10 mouse cellular contexts compared by ENCODE assay signal in the genomic region with DNA sequence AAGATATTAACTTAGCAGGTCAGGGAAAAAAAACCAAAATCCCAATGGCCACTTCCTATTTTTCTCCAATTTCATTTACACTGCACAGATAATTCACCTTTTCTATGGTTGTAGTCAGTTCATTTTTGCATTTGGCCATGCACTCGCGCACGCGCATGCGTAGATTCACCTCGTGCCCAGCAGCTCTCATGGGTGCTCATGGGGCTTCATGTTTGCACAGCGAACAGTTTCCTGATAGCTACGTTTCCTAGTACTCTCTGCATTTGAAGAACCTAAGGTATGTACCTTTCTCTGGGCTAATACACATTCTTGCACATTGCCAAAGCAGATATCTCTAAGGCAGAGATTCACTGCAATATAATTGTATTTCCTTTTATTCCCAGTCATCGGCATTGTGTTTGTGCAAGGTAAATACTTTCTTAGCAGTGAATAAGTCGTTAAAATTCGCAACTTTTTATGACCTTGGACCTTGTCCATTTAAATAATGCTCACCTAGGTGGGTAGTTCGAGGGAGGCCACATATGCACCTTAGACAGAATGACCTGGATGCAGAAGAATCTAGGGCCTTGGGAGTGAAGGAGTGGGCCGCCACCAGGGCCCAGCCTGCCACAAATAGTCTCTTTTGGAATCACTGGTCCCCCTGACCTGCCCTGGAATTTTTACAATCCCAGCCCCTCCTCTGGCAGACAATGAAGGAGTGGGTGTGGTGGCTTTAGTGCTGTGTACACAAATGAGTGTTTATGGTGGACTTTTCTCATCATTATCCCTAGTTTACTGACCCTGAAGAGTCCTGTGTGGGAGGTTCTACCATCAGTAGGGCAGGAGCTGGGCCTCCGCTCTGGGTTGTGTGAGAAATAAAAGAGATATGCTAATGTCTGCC. TPM values are rescaled to one million over a fixed set of nuclear protein-coding genes. Genes with fewer than 3 reads are reported as not detected.
DNase-seq lines count a peak whose midpoint lies in the region; ATAC-seq and TF ChIP-seq lines count a peak whose summit lies in the region.
"Had no signal": no experiment of that assay in that cellular context is flagged by ENCODE, and none has a peak within 500 bp of the region (broad histone marks: within the 10 kb centered on the region; RNA-seq: fewer than 3 reads in every experiment).

No protein-coding gene starts in this region.

- TF ChIP-seq CTCF in gastrocnemius, adult 2 months (IDR thresholded peaks at IDR 0.05), result no peak

- H3K36me3 ChIP-seq in ES-E14 (ENCODE audit: control insufficient read depth, insufficient read depth, low read length, poor library complexity, severe bottlenecking), result no peaks in the 10 kb centered on the region
- no peaks in the 10 kb centered on the region for H3K36me3 ChIP-seq in intestine, embryonic 15.5 days
- no peaks in the 10 kb centered on the region for H3K36me3 ChIP-seq in midbrain, embryonic 12.5 days

- intact Hi-C loops in gastrocnemius, adult 2 months (cut with DNase I), result loop anchor here (1.0 kb wide), 2 partner anchors 89 to 105 kb away; no protein-coding TSS in a partner anchor

- H3K9ac ChIP-seq in ES-E14 (ENCODE audit: insufficient read depth, low read depth, low read length, poor library complexity, severe bottlenecking), result peak overlapping the region; percentile 14; the same call in 1 of the 2 replicates
- H3K9ac ChIP-seq in intestine, embryonic 15.5 days, result no peak overlapping the region
- no peak overlapping the region for H3K9ac ChIP-seq in midbrain, embryonic 12.5 days (replicated peaks)

- peak; percentile 63 for ATAC-seq in intestine, embryonic 15.5 days
- ATAC-seq in midbrain, embryonic 12.5 days (ENCODE audit: low FRiP score, low read depth), result peak; percentile 53
- ATAC-seq in CD4-positive, CD25-positive, alpha-beta regulatory T cell, adult 4 months, result no peak

- peaks cover 6 to 9% of the 10 kb centered on the region in 2 experiments; a peak in 3 of 4 replicates for H3K4me1 ChIP-seq in ES-E14 (ENCODE audit: control insufficient read depth in 2 of 2, insufficient read depth in 2 of 2, low read length in 2 of 2, poor library complexity in 1 of 2)
- peaks cover 21% of the 10 kb centered on the region for H3K4me1 ChIP-seq in intestine, embryonic 15.5 days (replicated peaks)
- H3K4me1 ChIP-seq in midbrain, embryonic 12.5 days, result no peaks in the 10 kb centered on the region

- no peaks in the 10 kb centered on the region for H3K27me3 ChIP-seq in intestine, embryonic 15.5 days (replicated peaks)
- H3K27me3 ChIP-seq in midbrain, embryonic 12.5 days, result peaks cover 6% of the 10 kb centered on the region; the same call in 1 of the 2 replicates

- H3K4me3 ChIP-seq in gastrocnemius, adult 2 months, result no peak overlapping the region; the same call in 1 of the 2 replicates
- H3K4me3 ChIP-seq in ES-E14 (ENCODE audit: insufficient read depth in 1 of 2, low read depth in 1 of 2, low read length in 2 of 2, poor library complexity in 1 of 2, severe bottlenecking in 1 of 2), result peak overlapping the region in 1 of 2 experiments; percentile 45; a peak in 2 of 4 replicates
- no peak overlapping the region for H3K4me3 ChIP-seq in intestine, embryonic 15.5 days (replicated peaks)
- H3K4me3 ChIP-seq in midbrain, embryonic 12.5 days, result no peak overlapping the region

- H3K27ac ChIP-seq in gastrocnemius, adult 2 months, result peak overlapping the region; percentile 78
- no peak overlapping the region; the same call in 1 of the 2 replicates for H3K27ac ChIP-seq in ES-E14 (ENCODE audit: insufficient read depth, low read depth, low read length, poor library complexity, severe bottlenecking)
- H3K27ac ChIP-seq in intestine, embryonic 15.5 days, result peak overlapping the region; percentile 61; the same call in 1 of the 2 replicates
- no peak overlapping the region for H3K27ac ChIP-seq in midbrain, embryonic 12.5 days (replicated peaks)

- DNase-seq in gastrocnemius, adult 2 months, result peak; percentile 15
- no peak for DNase-seq in gastrocnemius, postnatal 10 days
- peak; percentile 59 for DNase-seq in ES-E14 (ENCODE audit: low read depth, low spot score)
- DNase-seq in adrenal gland, adult 2 months, result no peak
- DNase-seq in urinary bladder, adult 18-20 months (ENCODE audit: low spot score in 2 of 2), result no peak

- H3K4me2 ChIP-seq in intestine, embryonic 15.5 days (replicated peaks), result no peak overlapping the region
- no peak overlapping the region; the same call in 1 of the 2 replicates for H3K4me2 ChIP-seq in midbrain, embryonic 12.5 days (replicated peaks)

- H3K9me3 ChIP-seq in ES-E14 (ENCODE audit: control insufficient read depth, insufficient read depth, low read depth, low read length), result no peaks in the 10 kb centered on the region
- no peaks in the 10 kb centered on the region for H3K9me3 ChIP-seq in intestine, embryonic 15.5 days
- H3K9me3 ChIP-seq in midbrain, embryonic 12.5 days, result no peaks in the 10 kb centered on the region

- in situ Hi-C loops in ES-E14 (cut with MboI; ENCODE audit: low sequenced_read_pairs in 2 of 2, unreplicated experiment in 2 of 2), result loop anchor here (10.0 to 25.0 kb wide), 3 partner anchors 87 to 219 kb away; a partner anchor contains a TSS

- 70% methylated on average over 14 of the region's 14 CpGs for WGBS in intestine, embryonic 15.5 days
- 84% methylated on average over 14 of the region's 14 CpGs for WGBS in midbrain, embryonic 12.5 days

TF ChIP-seq in ES-E14, 5 proteins besides CTCF, POLR2A, EP300 and RAD21:
- no peak for TF ChIP-seq ZC3H11A (IDR thresholded peaks at IDR 0.05; ENCODE audit: borderline replicate concordance, low read depth, low read length)
- no peak for TF ChIP-seq MAFK (IDR thresholded peaks at IDR 0.05; ENCODE audit: insufficient read depth, low read depth, low read length)
- no peak for TF ChIP-seq HCFC1 (IDR thresholded peaks at IDR 0.05; ENCODE audit: borderline replicate concordance, insufficient read depth, low read length)
- TF ChIP-seq ZNF384 (IDR thresholded peaks at IDR 0.05; ENCODE audit: low read depth, low read length), result no peak
- TF ChIP-seq CHD2 (IDR thresholded peaks at IDR 0.05; ENCODE audit: low read depth, low read length), result no peak

RNA-seq across cellular contexts. Expression of a gene that starts 6.2 kb away (rescaled TPM):
- total RNA-seq in gastrocnemius, adult 2 months (2021), result not detected
- under 1 TPM in 1 of 2 experiments, not detected in 1; 0.63 TPM for total RNA-seq in gastrocnemius, postnatal 10 days (2021)
- total RNA-seq in ES-E14 (2012; rRNA removed), result not detected in 2 replicates
- polyA plus RNA-seq in intestine, embryonic 15.5 days (2015; fragmentation: Nextera tagmentation; extraction: Ambion mirVana), result not detected in 2 replicates
- polyA plus RNA-seq in midbrain, embryonic 12.5 days (2016; fragmentation: Nextera tagmentation; extraction: Ambion mirVana), result not detected in 2 replicates
- not detected for total RNA-seq in adrenal gland, adult 2 months (2021)
- 4.5 TPM in 1 of 2 replicates, not detected in the other for polyA plus RNA-seq in adrenal gland, adult 2 months (2012; rRNA removed)
- polyA plus RNA-seq in CD4-positive, CD25-positive, alpha-beta regulatory T cell, adult 4 months (2017; shearing (Covaris generic)), result not detected
- total RNA-seq: gastrocnemius, postnatal 25 days had no signal
- polyA plus RNA-seq: limb, embryonic 11.5 days had no signal

RNA-seq across cellular contexts. Expression of a gene that starts 53.9 kb away (rescaled TPM):
- 10 to 100 TPM; 29.3 to 32.8 TPM for total RNA-seq in gastrocnemius, adult 2 months (2021)
- 10 to 100 TPM; 11.1 to 14.2 TPM for total RNA-seq in gastrocnemius, postnatal 10 days (2021)
- total RNA-seq in ES-E14 (2012; rRNA removed), result 14.4 and 17.2 TPM in 2 replicates
- 10.4 and 12.6 TPM in 2 replicates for polyA plus RNA-seq in intestine, embryonic 15.5 days (2015; fragmentation: Nextera tagmentation; extraction: Ambion mirVana)
- polyA plus RNA-seq in midbrain, embryonic 12.5 days (2016; fragmentation: Nextera tagmentation; extraction: Ambion mirVana), result 14.5 and 15.0 TPM in 2 replicates
- 10 to 100 TPM; 10.3 to 12.7 TPM for total RNA-seq in adrenal gland, adult 2 months (2021)
- polyA plus RNA-seq in adrenal gland, adult 2 months (2012; rRNA removed), result 1.2 and 2.0 TPM in 2 replicates
- 10 to 100 TPM; 33.5 to 34.3 TPM for polyA plus RNA-seq in CD4-positive, CD25-positive, alpha-beta regulatory T cell, adult 4 months (2017; shearing (Covaris generic))

Comparison
In these comparisons a context has a peak if more than half of its experiments do, and no peak if none do; other contexts are left out.
1. DNase-seq: peak in gastrocnemius, adult 2 months (single experiment) and ES-E14 (single experiment); none in gastrocnemius, postnatal 10 days (single experiment), adrenal gland, adult 2 months (single experiment) and urinary bladder, adult 18-20 months (0 of 2).
2. H3K27ac ChIP-seq: peak in gastrocnemius, adult 2 months (single experiment) and intestine, embryonic 15.5 days (single experiment); none in ES-E14 (single experiment) and midbrain, embryonic 12.5 days (single experiment).